Mouse (Mus musculus): ENCODE results near the gene Tmem86b. TPM values are rescaled to one million over a fixed set of nuclear protein-coding genes. Genes with fewer than 3 reads are reported as not detected.
"Not testable (repeated sequence)": the region's sequence is repeated elsewhere in the genome, so short reads cannot be mapped to it uniquely, and the experiment has no call there.

Tmem86b gene
- polyA plus RNA-seq, 1 experiment from 2014 or later: 1.5 TPM

DNA sequence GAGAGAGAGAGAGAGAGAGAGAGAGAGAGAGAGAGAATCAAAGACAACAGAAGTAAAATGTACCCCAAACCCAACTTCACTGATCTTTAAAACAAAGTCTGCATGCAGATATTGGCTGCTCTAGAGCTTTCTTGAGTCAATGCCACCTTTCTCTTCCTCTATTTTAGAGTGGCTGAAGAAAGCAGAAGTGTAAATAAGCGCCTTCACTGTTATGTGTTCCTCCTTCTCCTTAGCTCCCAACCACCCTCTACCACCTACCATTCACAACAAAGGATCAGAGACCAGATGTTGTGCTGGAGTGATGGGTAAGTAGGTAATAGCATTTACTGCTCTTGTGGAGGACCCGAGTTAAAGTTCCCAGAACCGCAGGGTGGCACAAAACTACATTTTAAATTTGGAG is 49.7 kb downstream of the Tmem86b start:
- not testable (repeated sequence) for H3K27me3 ChIP-seq (ENCODE audit: control insufficient read depth, insufficient read depth, low read length); H3K4me3 ChIP-seq (ENCODE audit: low read depth, low read length); DNase-seq (ENCODE audit: low spot score); H3K27ac ChIP-seq (ENCODE audit: low read depth, low read length); H3K9ac ChIP-seq (ENCODE audit: low read length); ATAC-seq (ENCODE audit: insufficient read depth, low FRiP score, low TSS enrichment); H3K4me1 ChIP-seq (ENCODE audit: control insufficient read depth, insufficient read depth, low read length); H3K36me3 ChIP-seq (ENCODE audit: control insufficient read depth, insufficient read depth, low read length); H3K9me3 ChIP-seq (ENCODE audit: control insufficient read depth, low read length); H3K4me2 ChIP-seq (ENCODE audit: low read depth)
- WGBS: 89% methylated on average over 3 of the region's 3 CpGs

Small RNAs within 50 kb of the gene (microRNA-seq; reads per million reads assigned to microRNA genes)
- gene Gm23577: not detected

Other genes with a start within 250 kb of the Tmem86b start
- gene Gp6, start 233.7 kb downstream of the Tmem86b start, polyA plus RNA-seq (2014; fragmentation: Nextera tagmentation; extraction: Ambion mirVana): 0.93 and 0.97 TPM in 2 replicates
- gene Rdh13, start 185.8 kb downstream of the Tmem86b start, polyA plus RNA-seq (2014; fragmentation: Nextera tagmentation; extraction: Ambion mirVana): 32.2 and 32.6 TPM in 2 replicates
- 4.6 and 4.7 TPM in 2 replicates for gene Eps8l1, start 170.7 kb downstream of the Tmem86b start, polyA plus RNA-seq (2014; fragmentation: Nextera tagmentation; extraction: Ambion mirVana)
- gene Ppp1r12c, start 129.7 kb downstream of the Tmem86b start, polyA plus RNA-seq (2014; fragmentation: Nextera tagmentation; extraction: Ambion mirVana): 41.1 and 43.3 TPM in 2 replicates
- 72.7 and 93.7 TPM in 2 replicates for gene Tnnt1, start 115.0 kb downstream of the Tmem86b start, polyA plus RNA-seq (2014; fragmentation: Nextera tagmentation; extraction: Ambion mirVana)
- 2.1 and 3.5 TPM in 2 replicates for gene Tnni3, start 107.2 kb downstream of the Tmem86b start, polyA plus RNA-seq (2014; fragmentation: Nextera tagmentation; extraction: Ambion mirVana)
- 0.93 and 0.95 TPM in 2 replicates for gene Dnaaf3, start 99.0 kb downstream of the Tmem86b start, polyA plus RNA-seq (2014; fragmentation: Nextera tagmentation; extraction: Ambion mirVana)
- gene Syt5, start 83.9 kb downstream of the Tmem86b start, polyA plus RNA-seq (2014; fragmentation: Nextera tagmentation; extraction: Ambion mirVana): 9.0 and 10.8 TPM in 2 replicates
- gene Ptprh, start 27.4 kb downstream of the Tmem86b start, polyA plus RNA-seq (2014; fragmentation: Nextera tagmentation; extraction: Ambion mirVana): not detected in 2 replicates
- gene Ppp6r1, start 27.6 kb upstream of the Tmem86b start, polyA plus RNA-seq (2014; fragmentation: Nextera tagmentation; extraction: Ambion mirVana): 6.0 and 6.7 TPM in 2 replicates
- 108 and 120 TPM in 2 replicates for gene Hspbp1, start 53.6 kb upstream of the Tmem86b start, polyA plus RNA-seq (2014; fragmentation: Nextera tagmentation; extraction: Ambion mirVana)
- gene Brsk1, start 59.2 kb upstream of the Tmem86b start, polyA plus RNA-seq (2014; fragmentation: Nextera tagmentation; extraction: Ambion mirVana): 2.7 and 3.4 TPM in 2 replicates
- 0.17 TPM in 1 of 2 replicates, not detected in the other for gene Tmem150b, start 93.8 kb upstream of the Tmem86b start, polyA plus RNA-seq (2014; fragmentation: Nextera tagmentation; extraction: Ambion mirVana)
- 80.6 and 87.0 TPM in 2 replicates for gene Kmt5c, start 108.7 kb upstream of the Tmem86b start, polyA plus RNA-seq (2014; fragmentation: Nextera tagmentation; extraction: Ambion mirVana)
- 23.0 and 27.0 TPM in 2 replicates for gene Cox6b2, start 121.7 kb upstream of the Tmem86b start, polyA plus RNA-seq (2014; fragmentation: Nextera tagmentation; extraction: Ambion mirVana)
- gene Fam71e2, start 139.9 kb upstream of the Tmem86b start, polyA plus RNA-seq (2014; fragmentation: Nextera tagmentation; extraction: Ambion mirVana): not detected in 2 replicates
- 0.16 TPM in 1 of 2 replicates, not detected in the other for gene Il11, start 151.4 kb upstream of the Tmem86b start, polyA plus RNA-seq (2014; fragmentation: Nextera tagmentation; extraction: Ambion mirVana)
- gene Tmem190, start 151.5 kb upstream of the Tmem86b start, polyA plus RNA-seq (2014; fragmentation: Nextera tagmentation; extraction: Ambion mirVana): not detected in 2 replicates
- gene Tmem238, start 158.2 kb upstream of the Tmem86b start, polyA plus RNA-seq (2014; fragmentation: Nextera tagmentation; extraction: Ambion mirVana): 1.7 and 2.2 TPM in 2 replicates
- 157 and 169 TPM in 2 replicates for gene Rpl28, start 161.5 kb upstream of the Tmem86b start, polyA plus RNA-seq (2014; fragmentation: Nextera tagmentation; extraction: Ambion mirVana)
- gene Ube2s, start 181.2 kb upstream of the Tmem86b start, polyA plus RNA-seq (2014; fragmentation: Nextera tagmentation; extraction: Ambion mirVana): 422 and 471 TPM in 2 replicates
- gene Shisa7, start 213.3 kb upstream of the Tmem86b start, polyA plus RNA-seq (2014; fragmentation: Nextera tagmentation; extraction: Ambion mirVana): 3.1 and 3.2 TPM in 2 replicates
- 2.4 and 2.5 TPM in 2 replicates for gene Isoc2b, start 238.8 kb upstream of the Tmem86b start, polyA plus RNA-seq (2014; fragmentation: Nextera tagmentation; extraction: Ambion mirVana)
- gene Isoc2a, start 245.7 kb upstream of the Tmem86b start, polyA plus RNA-seq (2014; fragmentation: Nextera tagmentation; extraction: Ambion mirVana): 0.49 and 0.82 TPM in 2 replicates

All from neural tube, embryonic 11.5 days (tissue).